Mouse (Mus musculus) embryonic fibroblast, embryonic 13.5 days (primary cell): ENCODE results near the gene Akt2.

Experiments used
- CTCF ChIP-seq: IDR thresholded peaks from 2 replicates; pipeline ENCODE4 v1.5.1; 2011; ENCODE audit warnings: mild to moderate bottlenecking, control low read depth, low read length, moderate library complexity, borderline replicate concordance; ENCODE audit not compliant: insufficient read depth
- POLR2A ChIP-seq: IDR thresholded peaks from 2 replicates; pipeline ENCODE4 v1.6.1; 2011; ENCODE audit warnings: low read depth, mild to moderate bottlenecking, control low read depth, low read length, moderate library complexity

GRCm38 (mm10) chr7:27683218-27683617 lies 91.9 kb downstream of the Akt2 start:
- TF ChIP-seq POLR2A (no peak), CTCF (no peak)
